Mouse (Mus musculus): ENCODE data around the gene Rsph3b.
A peak's percentile ranks its signal among the peaks of the same experiment; 100 is the strongest.
"Not testable (repeated sequence)": the region's sequence is repeated elsewhere in the genome, so short reads cannot be mapped to it uniquely, and the experiment has no call there.

The Rsph3b gene

DNA sequence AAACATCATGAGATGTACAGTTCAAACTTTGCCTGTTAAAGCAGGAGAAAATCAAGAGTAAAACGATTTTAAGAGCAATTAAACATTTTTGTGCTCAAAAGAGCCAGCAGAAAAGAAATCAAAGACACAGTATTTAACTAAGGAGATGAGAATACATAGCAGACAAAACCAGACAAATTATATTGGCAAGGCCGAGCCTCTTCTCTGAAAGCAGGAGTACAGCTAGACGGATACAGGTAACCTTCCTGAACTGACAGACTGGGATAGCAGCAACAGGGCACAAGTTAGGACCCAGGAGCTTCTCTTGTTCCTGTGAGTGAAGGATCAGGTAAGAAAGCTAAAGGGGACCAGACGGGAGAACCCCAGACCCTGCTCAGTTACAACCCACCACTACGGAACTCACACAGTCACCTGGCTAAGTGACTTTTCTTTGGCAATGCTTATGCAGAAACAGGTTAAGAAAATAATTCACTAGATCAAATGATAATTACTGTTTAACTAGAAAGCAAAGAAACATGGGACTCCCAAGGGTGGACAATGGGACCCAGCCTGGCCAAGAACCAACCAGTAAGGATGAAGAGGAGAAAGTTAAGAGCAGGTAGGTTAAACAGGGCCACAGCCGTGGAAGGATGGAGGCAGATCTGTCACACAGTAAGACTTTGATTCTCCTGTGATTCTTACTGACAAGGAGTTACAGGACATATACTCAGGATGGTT lies 11.2 kb upstream of the Rsph3b start:
- not testable (repeated sequence) for DNase-seq (ENCODE audit: low read depth, low spot score)

DNA sequence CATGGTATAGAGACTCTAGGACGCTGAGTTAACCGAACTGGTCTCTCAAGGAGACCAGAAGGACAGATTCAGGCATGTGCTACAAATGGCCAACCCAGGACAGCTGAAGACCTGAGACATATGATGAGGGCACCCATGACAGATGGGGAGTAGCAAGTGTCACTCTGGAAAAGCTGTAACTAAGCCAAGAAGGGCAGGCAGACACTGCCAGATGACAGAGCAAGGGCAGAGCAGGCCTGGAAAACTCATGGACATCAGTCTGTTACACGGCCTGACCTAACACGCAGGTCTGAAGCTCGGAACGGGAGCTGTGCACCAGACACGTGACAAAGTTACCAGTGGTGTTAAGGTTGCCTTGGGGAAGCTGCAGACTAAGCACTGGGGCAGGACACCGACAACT lies 10.4 kb upstream of the Rsph3b start:
- not testable (repeated sequence) for DNase-seq (ENCODE audit: low read depth, low spot score)

DNA sequence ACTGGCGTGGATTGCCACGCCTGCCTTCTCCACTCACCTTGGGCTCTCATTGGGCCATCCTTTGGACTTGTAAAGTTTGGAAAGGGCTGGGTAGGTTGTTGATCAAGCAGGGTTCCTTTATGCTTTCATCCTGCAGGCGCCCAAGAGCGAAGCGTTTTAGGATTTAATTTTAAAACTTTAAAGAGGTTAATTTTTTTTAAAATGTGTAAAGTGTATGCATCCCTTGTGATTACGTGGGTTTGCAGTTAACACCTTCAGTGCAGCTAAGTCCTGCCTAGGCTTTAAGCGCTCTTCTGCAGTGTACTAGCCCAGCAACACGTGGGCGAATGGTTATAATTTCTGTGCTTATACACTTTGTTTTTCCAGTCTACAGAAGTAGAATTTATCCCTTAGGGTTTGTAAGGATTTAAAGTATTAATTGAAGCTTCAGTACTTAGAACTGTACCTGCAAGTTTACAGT lies 317 bp upstream of the Rsph3b start:
- DNase-seq (ENCODE audit: low read depth, low spot score), result peak; percentile 35

DNA sequence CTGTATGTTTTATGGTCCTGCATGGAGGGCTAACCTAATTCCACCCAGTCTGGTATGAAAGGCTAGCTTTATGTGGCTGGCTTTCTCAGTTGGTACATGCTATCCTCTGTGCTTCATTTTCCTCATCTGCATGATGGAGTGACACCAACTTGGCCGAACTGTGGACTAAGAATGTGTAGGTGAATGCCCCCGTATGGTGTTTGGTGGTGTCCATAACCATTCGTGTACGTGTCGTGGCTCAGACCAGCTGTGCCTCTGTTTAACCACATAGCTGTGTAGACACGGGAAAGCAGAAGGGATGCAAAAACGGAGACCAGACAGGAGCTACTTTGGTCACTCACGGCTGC lies 872 bp downstream of the Rsph3b start:
- DNase-seq (ENCODE audit: low read depth, low spot score), result not testable (repeated sequence)

DNA sequence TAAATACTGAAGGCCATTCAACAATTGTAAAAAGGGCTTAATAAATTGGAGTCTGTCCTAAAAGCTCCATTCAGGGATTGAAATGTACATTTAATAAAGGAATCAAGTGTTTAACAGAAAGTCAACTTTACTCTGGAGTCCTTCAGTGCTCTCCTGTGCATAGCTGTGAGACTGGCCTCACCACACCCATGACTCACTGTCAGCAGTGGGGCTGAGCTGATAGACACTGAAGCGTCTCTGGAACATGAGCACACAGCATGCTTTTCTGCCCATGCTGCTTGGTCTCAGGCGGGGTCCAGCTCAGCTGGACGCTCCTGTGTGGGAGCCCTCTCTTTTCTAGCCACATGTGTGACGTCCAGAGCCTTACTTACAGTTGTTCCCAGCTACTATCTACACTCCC lies 5.9 kb downstream of the Rsph3b start:
- not testable (repeated sequence) for DNase-seq (ENCODE audit: low read depth, low spot score)

DNA sequence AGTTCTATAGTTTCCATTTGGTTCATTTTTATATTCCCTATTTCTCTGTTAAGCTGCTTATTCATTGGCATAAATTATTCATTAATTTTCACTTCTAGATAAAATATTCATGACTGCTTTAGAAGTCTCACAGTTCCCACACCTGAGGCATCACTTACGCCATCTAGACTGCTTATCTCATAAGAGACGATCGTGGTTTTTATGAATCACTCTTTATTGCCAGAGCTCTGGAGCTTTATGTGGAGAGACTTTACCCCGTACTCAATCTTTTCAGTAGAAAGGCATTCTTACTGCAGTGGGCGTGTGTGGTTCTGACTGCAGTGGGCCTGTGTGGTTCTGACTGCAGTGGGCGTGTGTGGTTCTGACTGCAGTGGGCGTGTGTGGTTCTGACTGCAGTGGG lies 16.9 kb downstream of the Rsph3b start:
- peak; percentile 14 for DNase-seq (ENCODE audit: low read depth, low spot score)

DNA sequence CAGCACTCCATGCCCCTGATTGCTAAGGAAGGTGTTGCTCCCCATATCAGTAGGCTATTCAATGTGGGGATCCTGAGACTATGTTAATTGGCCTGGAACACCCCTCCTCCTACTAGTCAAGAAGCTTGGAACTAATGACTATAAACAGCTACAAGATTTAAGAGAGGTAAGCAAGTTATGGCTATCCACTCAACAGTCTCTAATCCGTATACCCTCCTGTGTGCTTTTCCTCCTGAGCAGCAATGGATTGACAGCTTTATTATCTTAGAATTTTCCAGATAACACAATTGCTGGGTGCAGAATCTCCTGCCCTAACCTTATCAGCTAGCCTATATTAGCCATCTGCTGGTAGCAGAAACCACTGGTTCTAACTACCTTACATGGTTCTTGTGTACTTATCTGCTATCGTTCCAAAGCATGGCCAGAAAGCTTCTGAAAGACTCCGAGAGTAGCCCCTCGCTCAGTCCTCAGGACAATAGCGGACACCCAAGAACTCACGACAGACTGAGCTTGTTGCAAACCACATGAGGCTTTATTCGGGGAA lies 28.1 kb downstream of the Rsph3b start:
- not testable (repeated sequence) for DNase-seq (ENCODE audit: low read depth, low spot score)

DNA sequence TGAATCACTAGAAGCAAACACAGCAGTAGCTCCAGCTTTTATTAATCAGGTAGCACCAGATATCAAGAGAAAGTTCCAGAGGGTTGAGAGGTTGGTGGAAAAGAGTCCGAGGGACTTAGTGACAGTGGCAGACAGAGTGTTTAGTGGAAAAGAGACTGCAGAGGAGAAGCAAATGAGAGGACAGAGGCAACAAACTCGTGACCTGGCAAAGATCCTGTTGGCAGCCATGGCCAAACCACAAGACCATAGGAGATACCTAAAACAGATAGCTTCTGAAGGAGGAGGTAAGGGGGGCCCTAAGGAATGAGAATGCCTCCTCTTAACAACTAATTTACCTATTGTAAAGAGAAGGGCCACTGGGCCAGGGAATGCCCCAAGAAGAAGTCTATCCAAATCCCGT lies 29.1 kb downstream of the Rsph3b start:
- DNase-seq (ENCODE audit: low read depth, low spot score), result not testable (repeated sequence)

DNA sequence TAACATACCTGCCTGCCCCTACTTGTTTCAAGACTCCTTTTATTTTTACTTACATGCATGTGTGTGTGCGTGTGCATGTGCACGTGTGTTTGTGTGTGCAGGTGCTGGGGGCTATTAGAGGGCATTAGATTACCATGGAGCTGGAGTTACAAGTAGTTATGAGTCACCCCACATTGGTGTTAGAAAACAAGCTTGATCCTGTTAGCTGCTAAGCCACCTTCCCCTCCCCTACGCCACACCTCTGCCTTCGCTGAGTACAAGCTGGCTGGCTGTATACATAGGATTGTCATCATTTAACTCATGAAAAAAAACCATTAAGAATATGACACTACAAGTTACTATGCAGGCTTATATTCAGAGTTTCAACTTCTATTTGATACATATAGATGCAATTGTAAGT lies 33.2 kb downstream of the Rsph3b start:
- not testable (repeated sequence) for DNase-seq (ENCODE audit: low read depth, low spot score)

DNA sequence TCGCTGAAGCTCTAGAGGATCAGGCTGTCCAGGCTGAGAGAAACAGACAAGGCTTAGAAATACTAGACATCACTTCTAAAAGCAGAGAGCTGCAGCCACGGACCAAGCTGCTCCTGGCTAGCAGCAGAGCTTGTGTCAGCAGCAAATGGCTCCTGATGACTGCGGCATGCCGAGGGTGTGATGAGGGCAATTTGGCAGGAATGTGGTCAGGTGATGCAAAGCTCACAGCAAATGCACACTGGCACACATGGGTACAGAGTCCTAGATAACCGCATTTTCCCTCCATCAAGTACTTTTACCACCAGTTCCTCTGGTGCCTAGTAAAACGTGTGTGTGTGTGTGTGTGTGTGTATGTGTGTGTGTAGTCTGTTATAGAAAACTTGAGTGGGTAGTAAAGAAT lies 34.4 kb downstream of the Rsph3b start:
- DNase-seq (ENCODE audit: low read depth, low spot score), result not testable (repeated sequence)

DNA sequence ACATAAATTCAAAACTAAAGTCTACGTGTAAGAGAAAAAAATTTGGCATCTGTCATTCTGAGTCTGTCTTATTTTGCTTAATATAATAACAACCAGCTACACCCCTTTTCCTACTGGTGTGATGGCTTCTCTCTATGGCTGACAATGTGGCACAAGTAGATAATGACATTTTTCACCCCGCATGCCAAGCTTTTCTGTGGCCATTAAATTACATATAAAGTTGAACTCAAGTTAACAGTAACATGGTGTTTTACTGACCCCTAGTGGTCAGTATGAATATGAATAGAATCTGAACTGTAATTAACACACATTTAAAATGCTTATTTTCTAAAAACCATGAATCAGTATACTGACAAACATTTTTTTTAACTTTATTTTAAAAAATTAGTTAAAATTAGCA lies 48.1 kb downstream of the Rsph3b start:
- DNase-seq (ENCODE audit: low read depth, low spot score), result not testable (repeated sequence)

DNA sequence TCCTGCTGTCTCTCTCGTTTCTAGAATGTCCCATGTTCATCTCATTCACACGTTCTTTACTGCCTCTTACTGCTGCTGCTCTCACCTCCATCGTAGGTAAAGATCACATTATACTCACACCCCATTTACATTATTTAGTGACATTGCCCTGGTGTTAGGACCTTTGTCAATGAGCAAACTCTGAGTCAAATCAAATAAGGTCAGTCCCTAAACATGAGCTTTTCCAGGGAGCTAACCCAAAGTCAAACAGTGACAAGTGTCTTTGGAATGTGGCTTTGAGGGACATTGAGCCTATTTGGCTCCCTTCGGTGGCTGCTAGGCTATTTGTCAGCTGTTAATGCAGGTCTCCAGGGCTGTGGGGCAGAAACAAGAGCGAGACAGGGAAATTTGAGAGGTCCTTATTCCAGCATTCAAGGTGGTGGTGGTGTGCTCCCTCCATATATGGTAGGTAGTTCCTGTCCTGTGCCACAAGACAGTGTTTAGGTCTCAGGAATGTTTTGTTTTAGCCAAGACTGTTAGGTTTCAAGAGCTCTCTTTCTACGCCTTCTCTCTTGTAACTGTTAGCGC lies 50.4 kb downstream of the Rsph3b start:
- not testable (repeated sequence) for DNase-seq (ENCODE audit: low read depth, low spot score)

DNA sequence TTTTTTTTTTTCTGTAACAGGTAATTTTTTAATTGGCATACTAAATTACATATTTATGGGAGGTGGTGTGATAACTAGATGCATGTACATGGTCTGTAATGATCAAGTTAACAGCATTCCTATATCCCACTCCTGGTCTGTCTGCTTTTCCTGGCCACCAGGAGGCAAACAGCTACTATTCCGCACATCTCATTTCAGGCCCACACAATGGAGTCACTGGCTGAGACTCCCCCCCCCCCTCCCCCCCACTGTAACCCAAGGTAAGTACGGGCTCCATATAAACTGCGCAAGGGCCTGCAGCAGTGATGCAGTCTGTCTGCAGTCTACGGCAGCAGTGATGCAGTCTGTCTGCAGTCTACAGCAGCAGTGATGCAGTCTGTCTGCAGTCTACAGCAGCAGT lies 51.7 kb downstream of the Rsph3b start:
- DNase-seq (ENCODE audit: low read depth, low spot score), result no peak

DNA sequence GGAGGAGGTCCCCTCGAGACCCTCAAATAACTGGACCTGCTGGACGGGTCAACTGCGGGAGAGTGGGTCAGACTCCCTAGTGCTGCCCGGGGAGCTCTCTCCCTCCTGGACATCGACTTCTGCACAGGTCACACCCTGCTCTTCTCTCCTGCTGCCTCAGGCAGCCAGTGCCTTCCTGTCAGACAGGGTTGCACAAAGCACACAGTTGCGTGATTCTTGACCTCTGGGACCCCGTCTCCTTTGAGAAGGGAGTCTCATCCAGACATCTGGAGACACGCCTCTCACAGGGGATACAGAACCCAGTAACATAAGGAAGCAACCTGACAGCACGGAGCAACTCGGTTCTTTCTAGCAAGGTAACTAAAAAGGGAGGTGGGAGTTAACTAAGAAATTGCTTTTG lies 55.1 kb downstream of the Rsph3b start:
- DNase-seq (ENCODE audit: low read depth, low spot score), result no peak

DNA sequence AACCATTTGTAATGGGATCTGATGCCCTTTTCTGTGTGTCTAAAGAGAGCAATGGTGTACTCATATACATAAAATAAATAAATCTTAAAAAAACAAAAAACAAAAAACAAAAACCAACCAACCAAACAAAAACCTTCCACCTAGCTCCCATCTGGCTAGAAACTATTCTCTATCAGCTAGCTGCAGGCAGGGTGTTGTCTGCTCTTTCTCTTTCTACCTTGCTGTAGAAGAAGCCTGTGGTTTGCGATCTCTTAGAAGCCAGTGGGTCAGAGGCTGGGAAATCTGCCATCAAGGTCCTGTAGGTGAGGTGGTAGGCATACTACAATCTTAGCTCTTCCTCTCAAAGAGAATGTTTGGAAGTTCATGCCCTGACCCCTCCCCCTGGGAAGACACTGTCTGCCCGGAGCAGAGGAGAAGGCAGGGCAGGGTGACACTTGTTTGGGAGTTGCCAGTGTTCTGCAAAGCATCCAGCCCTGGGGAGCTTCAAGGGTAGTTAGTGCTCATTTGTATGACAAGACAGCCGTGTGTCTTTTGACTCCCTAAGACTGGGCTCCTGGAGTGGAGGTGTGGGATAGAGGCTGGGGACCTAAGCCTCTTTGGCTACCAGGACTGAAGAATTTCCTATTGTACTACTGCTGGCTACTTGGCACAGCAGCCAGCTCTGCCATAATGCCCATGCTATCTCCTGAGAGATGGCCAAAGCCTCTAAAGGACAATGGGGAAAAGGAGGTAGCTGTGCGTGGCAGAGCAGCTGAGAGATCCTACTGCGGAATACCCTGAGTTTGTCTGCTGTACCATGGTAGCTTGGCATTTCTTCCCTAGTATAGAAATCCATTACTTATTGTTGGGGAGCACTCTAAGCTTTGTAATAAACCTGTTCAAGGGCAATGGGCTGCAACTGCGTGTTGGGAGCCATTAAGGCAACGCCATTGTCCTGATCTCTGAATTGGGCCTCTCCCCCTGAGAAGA lies 56.2 kb downstream of the Rsph3b start:
- DNase-seq (ENCODE audit: low read depth, low spot score), result no peak

DNA sequence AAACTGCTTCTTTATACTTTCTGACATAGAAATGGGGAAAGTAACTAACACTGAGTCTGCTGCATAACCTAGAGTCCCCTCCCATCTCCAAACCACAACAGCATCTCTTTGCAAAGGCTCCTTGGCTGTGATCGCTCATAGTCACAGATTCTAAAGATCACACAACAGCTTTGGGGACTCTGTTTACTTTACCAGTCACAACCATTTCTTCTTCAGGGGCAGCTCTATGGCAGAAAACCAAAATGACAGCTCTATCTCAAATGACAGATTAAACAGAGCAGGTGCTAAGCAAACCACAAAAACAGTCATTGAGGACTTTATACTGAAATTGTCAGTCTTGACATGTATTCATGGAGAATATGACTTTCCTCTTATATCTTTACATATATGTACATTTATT lies 62.0 kb downstream of the Rsph3b start:
- no peak for DNase-seq (ENCODE audit: low read depth, low spot score)

DNA sequence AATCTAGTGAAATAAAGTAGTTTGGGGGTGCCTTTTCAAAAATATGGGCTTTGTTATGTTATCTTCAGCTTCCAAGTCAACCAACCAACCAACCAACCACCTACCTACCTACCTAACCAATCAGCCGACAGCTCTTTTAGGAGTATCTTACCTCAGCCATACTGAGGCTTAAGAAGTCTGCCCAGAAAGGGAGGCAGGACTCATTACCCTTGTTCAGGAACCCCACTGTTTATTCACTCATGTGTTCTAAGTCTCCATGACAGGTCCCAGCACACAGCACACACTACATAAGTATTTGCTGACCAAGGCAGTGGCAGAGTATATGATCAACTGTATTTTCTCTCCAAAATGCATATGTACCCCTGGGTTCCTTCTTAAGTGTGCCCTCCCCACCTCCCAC lies 64.0 kb downstream of the Rsph3b start:
- DNase-seq (ENCODE audit: low read depth, low spot score), result no peak

DNA sequence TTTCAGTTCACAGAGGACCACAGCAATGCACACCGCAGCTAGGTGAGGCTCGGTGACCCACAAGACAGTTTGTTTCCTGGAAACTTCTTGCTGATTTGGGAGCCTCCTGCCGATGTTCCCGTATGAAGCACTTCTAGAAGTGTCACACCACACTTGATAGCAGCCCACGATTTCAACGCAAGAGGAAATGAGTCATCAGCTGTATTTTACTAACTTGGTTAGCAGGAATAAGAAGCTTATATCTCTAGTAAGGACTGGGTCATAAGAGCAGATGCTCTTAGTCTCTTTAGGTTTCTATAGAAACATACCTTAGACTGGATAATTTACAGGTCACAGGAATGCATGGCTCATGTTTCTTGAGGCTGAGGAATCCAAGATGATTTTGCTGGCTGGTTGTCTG lies 67.2 kb downstream of the Rsph3b start:
- peak; percentile 34 for DNase-seq (ENCODE audit: low read depth, low spot score)

DNA sequence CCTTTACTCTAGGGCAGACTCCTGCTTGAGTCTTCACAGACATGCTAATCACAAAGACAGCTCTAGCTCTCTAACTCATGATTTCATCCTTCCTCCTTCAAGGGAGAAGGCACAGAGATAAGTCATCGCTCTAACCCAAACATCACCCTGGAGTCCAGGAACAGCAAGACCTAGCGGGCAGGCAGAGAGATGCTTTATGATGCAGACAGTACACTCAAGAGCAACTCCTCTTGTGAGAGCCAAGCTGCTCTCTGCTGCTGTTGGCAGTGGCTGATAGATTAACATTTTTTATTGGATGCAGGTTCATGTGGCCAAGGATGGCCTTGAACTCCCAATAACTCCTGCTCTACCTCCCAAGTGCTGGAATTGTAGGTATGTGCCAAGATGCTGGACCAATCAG lies 77.1 kb downstream of the Rsph3b start:
- DNase-seq (ENCODE audit: low read depth, low spot score), result no peak

DNA sequence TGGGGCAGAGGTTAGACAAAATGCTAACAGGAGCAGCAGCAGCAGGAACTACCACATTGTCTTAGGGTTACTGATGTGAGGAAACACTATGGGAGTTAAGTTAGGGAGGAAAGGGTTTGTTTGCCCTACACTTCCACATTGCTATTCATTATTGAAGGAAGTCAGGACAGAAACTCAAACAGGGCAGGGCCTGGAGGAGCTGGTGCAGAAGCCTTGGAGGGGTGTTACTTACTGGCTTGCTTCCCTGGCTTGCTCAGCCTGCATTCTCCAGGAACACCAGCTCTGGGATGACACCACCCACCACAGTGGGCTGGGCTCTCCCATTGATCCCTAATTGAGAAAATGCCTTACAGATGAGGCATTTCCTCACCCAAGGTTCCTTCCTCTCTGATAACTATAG lies 79.7 kb downstream of the Rsph3b start:
- DNase-seq (ENCODE audit: low read depth, low spot score), result no peak

DNA sequence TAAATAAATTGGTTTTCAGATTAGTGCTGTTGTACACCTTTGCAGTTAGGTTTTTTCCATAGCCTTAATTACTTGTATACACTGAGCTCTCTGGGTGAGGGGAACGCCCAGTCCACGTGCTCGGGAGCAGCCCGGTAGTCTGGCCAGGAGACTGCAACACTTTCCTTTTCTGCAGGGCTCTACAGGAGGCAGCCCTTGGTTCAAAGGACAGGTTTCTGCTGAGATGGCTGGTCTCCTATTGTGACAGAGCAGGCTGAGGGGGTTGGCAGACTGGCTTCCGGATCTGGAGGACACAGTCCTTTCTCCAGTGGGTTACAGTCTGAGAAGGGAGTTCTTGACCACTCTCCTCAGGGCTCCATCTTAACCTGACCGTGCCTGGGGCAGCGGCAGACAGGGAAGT lies 80.7 kb downstream of the Rsph3b start:
- DNase-seq (ENCODE audit: low read depth, low spot score), result no peak

DNA sequence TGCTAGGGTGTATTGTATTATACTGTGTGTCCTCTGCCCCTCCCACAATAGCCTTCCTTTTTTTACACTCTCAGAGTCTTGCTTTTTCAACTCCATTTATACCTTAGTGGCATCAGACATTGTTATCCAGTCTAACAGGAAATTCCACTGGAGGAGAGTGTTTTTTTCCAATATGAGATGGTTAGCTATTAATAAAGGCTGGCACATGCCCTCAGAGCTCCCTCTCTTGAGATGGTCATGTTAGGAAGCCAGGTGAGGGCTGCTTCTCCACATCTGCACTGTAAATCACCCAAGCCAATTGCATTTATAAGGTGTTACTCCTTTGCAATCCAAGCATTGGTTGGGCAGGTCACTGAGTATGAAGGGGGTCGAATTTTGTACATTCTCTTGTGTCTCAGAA lies 81.9 kb downstream of the Rsph3b start:
- no peak for DNase-seq (ENCODE audit: low read depth, low spot score)

Measured in brain, adult 2 months (tissue).